Mouse (Mus musculus) inflammation-experienced regulatory T-cells, adult 6 months (primary cell): ENCODE results near the gene Cers2. TPM values are rescaled to one million over a fixed set of nuclear protein-coding genes. Genes with fewer than 3 reads are reported as not detected.

Source experiments
- ATAC-seq: one replicate; pipeline ENCODE4 v1.8.0; 2017
- polyA plus RNA-seq, 3 experiments: library from polyadenylated mRNA; unstranded; fragments of 100-300 nt; shearing (Covaris generic); gene quantifications; one replicate each; pipeline ENCODE4 v1.2.1; 2017

Cers2 gene
- polyA plus RNA-seq, 3 experiments from 2014 or later, result 151 to 215 (median 154) TPM

DNA sequence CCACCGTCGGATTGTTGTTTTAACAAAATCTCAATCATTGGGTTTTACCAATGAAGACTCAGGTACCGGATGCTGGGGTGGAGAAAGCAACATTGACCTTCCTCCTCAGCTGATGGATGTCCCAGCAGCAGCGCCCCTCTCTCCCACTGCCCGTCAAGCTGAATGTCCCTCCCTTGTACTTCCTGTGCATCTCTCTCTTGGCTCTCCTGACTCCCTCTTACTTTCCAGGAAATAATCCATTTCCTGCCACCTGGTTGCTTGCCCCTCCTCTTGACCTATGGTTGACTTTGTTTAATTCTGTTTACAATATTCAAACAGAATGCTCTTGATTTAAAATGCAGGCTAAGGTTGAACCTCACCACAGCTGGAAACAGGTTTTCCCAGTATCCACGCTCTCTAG lies 24.4 kb upstream of the Cers2 start:
- ATAC-seq, result no peak

DNA sequence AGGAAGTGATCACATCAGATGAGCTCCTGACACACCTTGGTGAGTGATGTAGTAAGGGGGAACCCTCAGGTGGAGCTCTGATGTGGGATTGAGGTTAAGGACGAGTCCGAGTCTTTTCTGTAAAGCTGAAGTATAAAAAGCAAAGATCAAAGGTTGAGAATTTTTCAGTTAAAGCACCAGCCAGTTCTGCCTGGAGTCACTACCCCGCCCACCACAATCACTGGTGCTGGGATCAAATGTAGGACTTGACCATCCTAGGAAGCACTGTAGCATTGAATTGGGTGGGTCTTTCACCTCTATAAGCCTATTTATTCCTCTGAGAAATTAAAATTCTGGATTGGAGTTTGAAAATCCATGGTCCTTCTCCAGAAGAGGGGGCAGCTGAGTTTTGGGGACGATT lies 23.6 kb upstream of the Cers2 start:
- ATAC-seq, result no peak

DNA sequence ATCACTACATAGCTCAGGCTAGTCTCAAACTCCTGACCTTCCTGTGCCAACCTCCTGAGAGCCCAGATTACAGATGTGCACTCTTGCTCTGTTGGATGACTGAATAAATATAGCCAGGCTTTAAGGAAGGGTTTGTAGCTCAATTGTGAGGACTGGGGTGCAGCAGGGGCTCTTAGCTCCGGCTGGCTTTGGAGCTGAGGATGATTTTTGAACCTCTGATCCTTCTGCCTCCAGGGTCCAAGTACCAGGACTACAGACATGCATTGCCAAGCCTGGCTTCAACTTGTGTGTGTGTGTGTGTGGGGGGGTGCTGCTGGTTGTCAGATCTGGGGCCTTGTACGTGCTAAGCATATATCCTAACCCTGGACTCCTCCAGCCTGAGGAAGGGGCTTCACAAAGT lies 21.7 kb upstream of the Cers2 start:
- no peak for ATAC-seq

DNA sequence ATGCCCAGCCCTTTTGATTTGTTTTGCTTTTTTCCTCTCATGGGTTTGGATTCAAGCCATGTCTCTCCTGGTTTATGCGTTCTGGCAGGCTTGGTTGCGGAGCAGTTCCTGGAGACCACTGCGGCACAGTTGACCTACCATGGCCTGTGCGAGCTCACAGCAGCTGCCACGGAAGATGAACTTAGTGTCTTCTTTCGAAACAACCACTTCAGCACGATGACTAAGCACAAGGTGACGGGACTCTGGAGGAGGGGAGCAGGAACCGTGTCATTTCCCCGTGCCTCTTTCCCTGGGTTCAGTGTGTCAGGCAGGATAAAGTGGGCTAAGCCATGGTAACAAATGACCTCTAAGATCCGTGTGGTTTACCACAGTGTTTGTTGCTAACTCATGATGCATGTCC lies 21.1 kb upstream of the Cers2 start:
- ATAC-seq, result no peak

DNA sequence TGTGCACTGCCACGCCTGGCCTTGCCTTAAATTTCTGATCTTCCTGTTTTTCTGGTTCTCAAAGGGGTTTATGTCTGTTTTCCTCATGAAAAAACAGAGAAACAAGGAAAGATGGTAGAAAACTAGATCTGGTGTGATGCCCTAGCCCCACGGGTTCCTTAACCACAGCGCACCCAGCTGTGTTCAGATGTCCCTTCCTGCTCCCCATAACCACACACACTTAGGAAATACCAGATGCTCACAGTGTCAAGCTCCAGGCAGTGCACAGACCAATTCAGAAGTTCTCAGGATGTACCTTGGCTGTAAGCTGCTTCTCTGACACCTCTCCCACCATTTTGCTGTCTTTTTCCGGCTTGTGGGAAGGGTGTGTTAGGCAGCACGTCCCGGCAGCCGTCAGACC lies 20.3 kb upstream of the Cers2 start:
- no peak for ATAC-seq

DNA sequence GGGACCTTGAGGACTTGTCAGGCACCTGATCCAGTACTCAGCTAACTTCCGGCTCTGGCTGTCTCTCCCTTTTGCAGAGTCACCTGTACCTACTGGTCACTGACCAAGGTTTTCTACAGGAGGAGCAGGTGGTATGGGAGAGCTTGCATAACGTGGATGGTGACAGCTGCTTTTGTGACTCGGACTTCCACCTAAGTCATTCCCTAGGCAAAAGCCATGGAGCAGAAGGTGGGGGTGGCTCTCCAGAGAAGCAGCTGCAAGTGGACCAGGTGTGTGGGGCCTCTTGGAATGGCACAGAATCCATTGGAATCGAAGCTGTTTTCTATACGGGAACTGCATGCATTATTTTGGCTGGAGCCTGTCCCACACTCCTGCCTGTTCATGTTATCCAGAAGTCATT lies 19.9 kb upstream of the Cers2 start:
- ATAC-seq, result no peak

DNA sequence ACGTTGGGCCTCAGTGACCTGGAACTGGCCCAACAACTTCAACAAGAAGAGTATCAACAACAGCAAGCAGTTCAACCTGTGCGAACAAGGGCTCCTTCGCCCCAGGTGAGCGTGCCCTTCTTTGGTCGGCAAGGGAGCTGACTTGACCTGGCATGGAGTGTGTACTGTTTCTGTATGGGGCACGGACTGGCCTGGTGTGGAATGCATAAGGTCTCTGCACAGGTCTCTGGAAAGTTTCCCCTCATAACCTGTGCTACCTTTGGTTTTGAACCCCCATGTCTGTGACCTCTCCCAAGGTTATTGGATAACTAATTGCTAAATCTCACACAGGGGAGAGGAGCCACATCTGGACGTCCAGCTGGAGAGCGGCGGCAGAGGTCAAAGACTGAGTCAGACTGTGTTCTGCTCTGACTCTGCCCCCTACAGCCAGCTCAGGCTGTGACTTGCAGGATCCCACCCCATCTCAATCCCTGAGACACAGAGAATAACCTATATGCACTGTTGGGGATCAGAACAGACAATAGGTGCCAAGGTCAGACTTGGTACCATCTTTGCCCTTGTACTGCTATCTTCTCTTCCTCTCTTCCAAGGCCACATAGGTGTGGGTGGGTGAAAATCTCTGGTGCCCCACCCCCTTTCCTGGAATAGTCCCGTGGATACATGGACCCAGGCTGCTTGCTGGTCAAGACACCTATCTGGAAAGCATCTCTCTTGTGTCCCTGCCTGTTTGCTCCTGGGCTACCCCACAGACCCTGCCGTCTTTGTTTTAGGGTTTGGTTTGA lies 19.1 kb upstream of the Cers2 start:
- ATAC-seq, result no peak

DNA sequence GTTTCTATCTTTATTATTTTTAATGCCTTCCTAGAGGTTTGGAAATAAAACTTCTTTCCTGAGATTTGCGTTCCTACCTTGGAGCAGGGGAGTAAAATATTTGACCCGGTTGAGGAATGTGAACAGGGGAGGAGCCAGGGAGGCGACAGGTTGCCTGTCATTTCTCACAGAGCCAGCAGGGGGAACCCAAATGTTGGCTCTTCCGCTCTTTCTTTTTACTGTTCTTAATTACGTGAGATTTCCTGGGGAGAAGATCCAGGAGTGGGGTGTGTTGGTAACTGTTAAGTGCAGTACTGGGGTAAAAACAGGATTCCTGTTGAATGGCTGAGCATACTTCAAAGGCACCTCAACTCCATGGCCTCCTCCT lies 18.5 kb upstream of the Cers2 start:
- ATAC-seq, result peak; percentile 83

DNA sequence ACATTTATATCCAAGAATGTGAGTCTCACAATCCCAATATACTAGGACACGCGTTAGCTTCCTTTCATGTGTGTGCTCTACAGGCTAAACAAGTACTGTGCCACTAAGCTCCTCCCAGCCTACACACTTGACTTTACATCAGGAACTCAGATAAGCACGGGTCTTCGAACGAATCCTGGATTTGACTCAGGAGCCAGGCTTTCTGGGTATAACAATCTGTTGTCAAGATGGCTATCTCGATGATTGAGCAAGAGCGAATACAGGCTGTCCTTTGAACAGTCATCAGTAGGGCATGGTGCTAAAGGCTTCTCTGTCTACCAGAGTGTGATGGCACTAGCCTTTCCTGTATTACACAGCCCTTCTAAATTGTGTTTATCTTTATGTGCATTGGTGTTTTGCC lies 16.6 kb upstream of the Cers2 start:
- no peak for ATAC-seq

DNA sequence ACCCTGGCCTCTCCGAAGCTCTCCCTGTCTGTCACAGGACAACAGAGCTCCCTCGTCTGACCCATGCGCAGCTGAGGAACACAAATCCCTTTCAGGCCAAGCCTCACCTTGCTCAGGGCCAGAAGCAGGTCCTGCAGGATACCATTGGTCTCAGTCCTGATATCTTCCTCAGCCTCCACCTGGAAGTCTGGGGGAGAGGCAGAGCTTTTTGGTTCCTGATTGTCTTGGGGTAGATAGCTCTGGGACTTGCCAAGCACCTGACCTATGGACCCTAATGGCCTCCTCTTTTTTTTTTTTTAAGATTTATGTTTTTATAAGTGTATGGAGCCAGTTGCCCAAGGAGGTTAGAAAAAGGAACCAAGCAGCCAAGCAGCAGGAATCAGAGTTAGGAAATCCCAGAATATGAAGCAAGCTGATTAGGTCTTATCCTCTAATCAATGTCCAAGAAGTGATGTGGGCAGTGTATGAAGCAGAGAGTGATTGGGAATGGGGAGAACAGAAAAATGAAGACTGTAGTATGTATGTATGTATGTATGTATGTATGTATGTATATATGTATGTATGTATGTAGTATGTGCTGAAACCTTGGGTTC lies 13.3 kb upstream of the Cers2 start:
- ATAC-seq, result no peak

DNA sequence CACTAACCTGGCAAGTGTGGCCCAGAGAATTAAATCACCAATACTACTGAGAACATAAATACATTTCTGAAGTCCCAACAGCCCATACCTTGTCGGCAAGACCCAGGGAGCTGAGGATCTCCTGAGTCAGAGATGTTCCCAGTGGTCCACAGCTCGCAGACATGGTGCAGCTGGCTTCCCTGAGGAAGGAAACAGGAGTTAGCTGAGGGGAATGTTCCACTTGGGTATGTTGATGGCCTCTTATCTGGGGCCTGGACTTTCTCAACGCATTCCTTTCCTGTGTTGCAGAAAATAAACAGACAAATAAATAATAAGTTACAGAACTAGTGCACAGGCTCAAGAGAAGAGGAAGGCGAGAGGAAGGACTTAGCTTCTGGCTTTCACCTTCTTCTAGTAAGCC lies 8.3 kb upstream of the Cers2 start:
- no peak for ATAC-seq

DNA sequence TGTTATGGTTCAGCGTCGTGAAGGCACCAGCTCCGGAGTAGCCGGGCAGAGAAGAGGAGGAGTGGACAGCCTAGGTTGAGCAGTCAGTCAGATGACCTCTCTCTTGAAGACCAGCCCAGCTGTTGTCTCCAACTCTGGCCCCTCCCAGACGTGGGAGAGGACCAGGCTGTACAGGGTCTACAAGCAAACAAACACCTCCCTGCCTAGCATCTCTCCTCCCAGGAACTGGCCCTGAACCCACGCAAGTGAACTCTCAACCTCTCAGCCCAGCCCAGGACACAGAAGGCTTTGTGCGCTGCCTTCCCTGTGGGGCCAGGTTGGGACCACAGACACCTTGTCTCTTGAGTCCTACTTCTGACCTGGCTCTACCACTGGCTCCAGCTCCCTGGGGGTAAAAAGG lies 7.5 kb upstream of the Cers2 start, which contains the start of gene Anxa9:
Anxa9 (minus strand) TSS at position 77 of the 400 bp plus-strand sequence.
- ATAC-seq, result no peak

DNA sequence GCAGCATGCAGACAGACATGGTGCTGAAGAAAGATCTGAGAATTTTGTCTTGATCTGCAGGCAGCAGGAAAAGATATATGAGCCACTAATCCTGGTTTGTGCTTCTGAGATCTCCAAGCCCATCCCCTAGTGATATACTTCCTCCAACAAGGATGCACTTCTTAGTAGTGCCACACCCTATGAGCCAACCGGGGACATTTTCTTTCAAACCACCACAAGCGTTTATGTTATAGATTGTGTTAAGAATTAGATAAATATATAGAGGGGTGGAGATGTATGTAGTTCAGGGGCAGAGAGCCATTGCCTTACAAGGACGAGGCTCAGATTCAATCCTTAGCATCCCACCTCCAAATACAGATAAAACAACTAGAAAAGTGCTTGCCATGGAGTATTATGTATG lies 4.1 kb upstream of the Cers2 start:
- ATAC-seq, result no peak

DNA sequence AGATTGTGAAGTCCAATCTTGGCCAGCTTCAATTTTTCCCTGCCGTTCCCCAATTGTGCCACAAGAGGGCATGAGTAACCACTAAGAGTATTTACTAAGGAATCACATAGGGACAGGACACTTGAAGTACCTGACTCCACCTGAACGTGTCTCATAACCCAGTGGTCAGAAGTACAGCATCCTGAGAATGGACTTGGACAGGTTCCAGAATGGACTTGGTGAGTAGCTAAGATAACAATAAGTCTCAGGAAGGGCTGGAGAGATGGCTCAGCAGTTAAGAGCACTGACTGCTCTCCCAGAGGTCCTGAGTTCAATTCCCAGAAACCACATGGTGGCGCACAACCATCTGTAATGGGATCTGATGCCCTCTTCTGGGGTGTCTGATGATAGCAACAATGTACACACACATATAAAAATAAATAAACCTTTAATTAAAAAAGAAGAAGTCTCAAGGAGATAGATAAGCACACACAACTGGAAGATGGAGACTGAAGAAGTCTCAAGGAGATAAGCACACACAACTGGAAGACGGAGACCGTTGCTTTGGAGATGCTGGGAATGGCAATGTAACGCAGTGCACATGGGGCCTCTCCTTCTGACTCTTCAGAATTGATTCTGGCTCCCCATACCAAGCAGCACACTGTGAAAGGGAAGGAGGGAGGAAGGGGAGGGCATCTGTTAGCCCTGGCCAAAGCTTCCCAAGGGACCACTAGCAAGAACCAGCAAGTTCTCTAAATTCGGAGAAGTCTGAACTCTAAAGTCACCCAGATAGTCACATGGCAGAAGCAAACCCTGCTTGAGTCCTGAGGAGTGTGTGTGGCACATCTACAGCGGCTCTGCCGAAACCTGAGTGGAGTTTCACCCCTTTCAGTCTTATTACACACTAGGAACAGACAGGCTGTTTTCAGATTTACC lies 3.4 kb upstream of the Cers2 start:
- ATAC-seq, result no peak

DNA sequence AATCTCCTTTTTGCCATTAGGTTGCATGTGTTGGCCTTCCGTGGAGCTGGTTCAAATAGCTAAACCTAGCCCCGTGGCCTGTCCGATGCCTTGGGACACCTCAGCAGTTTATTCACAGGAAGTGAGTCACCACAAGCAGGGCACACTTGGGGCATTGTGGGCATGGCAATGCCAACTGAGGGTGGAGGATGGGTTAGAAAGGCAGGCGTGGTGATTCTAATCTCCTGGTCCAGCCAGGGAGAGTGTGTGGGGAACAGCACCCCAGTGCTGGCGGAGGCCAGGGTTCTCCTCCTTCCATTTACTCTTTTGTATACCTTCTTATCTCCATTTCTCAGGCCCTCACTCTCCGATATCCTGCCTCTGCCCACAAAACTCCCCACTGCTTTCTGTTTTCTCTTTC lies 2.0 kb upstream of the Cers2 start:
- ATAC-seq, result no peak

DNA sequence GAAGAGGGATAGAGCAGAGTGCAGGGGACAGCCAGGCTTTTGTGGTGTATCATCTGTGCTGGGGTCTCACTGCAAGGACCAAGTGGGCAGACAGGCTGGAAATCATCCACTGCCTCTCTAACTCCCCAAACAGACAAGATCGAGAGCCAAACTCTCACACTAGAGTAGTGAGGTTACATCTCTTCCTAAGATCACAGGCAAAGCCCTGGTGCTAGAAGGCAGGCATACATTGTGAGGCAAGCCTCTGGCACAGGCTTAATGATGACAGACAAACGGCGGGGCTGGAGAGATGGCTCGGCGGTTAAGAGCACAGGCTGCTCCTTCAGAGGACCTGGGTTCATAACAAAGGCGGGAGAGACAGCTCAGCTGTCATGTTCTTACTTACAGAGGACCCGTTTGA lies 1.1 kb upstream of the Cers2 start:
- no peak for ATAC-seq

DNA sequence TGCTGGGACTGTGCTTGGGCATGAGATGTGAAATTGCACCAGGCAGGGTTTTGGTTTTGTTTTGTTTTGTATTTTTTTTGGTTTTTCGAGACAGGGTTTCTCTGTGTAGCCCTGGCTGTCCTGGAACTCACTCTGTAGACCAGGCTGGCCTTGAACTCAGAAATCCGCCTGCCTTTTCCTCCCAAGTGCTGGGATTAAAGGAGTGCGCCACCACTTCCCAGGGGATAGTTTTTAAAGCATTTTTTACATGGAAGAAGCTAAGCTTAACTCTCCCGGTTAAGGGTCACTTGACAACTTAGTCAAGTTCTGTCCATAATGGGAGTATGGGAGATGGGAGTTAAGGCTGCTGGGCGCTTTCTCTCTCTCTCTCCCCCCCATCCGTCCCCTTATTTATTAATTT lies 516 bp upstream of the Cers2 start:
- ATAC-seq, result no peak

DNA sequence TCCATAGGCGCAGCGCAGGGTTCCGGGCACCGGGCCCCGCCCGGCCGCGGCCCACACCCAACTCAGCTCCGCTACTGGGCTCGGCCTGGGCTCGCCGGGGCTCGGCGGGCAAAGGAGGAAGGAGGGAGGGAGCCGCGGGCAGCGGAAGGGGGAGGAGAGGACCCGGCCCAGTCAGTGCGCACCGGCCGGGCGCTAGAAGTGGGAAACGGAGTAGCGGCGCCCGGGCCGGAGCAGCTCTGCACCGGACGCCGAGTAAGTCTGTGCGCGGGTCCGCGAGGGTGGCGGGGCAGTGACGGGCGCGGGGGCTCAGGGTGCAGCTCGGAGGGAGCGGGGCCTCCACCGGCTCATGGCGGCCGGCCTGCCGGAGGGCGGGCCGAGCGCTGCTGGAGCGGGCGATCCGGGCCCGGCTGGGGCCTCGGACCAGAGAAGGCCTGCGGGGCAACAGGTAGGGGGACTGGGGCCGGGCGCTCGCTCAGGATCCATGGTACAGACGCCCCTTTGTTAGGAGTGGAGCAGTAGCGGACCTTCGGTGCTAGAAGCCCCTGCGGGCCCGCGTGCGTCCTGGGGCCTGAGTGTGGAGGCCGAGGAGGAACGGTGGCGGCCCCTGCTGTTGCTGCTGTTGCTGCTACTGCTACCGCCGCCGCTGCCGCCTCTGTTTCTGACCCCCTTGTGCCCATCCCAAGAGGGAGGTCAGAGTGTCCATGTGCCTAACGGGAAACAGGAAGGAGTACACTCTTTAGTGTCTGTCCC lies 678 bp downstream of the Cers2 start:
- peak; percentile 86 for ATAC-seq

DNA sequence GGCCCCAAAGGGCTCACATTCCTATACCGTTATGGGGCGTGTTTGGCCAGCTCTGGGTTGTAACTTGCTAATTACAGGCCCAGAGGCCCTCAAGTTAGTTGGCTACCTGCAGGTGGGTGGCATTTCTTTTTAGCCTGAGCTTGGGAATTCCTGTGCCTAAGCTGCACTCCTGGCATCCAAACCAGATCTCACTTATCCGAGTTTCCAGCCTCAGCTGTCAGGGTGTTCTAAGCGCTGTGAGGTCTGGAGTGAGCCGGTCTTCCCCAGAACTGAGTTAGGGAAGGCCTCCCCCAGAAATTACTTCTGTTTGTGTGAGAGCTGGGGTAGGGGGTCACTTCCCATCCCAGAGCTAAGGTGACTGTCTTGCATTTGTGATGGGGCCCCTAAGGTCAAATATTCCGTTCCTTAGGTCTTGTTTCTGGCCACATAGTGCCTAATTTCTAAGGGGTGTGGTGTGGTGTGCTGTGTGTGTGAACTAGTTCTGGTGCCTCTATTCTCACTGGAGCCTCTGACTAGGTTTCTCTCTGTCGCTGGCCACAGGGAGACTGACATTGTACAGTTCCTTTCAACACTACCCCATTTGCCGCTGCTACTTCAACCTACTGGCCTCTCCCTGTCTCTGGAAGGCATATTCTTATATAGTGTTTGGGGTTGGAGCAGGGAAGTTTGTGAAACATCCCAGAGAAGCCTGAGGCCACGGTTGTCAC lies 1.4 kb downstream of the Cers2 start:
- ATAC-seq, result peak; percentile 14

DNA sequence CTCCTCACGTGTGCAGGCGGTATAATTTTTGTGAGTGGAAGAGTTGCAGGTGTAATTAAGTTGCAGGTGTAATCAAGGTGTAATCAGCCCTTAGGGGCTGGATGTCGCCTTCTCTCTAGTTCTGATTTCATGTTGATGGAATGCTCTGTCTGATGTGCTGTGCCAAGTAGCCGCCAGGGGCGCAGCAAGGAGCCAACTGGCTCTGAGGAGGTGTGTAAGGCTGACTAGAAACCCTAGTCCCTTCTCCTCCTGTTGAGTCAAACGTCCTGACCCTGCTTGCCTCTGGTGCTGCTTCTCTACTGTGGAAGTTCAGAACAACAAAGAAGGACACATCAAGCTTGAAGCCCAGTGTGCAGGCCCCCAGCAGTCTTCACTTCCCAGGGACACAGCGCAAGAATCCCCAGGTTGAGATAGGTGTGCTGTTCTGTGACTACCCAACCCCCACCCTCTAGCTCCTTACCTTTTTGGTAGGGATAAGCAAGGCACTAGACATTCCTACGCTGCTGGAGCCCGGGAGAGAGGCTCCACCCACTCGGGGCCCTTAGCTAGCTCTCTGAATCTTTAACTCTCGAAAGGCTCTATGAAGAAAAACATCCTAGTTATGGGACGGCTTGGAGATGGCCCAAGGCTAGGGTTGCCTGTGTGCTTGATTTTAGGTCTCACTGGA lies 3.0 kb downstream of the Cers2 start:
- peak; percentile 37 for ATAC-seq

DNA sequence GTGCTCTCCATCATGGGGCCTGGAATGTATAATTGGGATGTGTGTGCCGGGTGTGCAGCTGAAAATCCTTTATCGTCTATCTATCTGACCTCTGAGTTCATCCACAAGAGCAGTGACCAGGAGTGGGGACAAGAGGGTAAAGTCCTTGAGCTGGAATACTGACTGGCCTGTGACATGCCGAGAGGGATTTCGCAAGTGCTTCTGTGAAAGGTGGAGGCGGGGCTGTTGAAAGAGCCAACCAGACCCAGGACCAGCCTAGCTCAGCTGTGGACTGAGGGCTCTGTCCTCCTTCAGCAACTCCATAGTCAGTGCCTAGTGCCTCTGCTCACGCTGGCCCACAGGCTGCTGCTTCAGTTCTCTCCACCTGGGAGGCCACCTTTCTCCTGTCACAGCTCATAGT lies 4.0 kb downstream of the Cers2 start:
- no peak for ATAC-seq

DNA sequence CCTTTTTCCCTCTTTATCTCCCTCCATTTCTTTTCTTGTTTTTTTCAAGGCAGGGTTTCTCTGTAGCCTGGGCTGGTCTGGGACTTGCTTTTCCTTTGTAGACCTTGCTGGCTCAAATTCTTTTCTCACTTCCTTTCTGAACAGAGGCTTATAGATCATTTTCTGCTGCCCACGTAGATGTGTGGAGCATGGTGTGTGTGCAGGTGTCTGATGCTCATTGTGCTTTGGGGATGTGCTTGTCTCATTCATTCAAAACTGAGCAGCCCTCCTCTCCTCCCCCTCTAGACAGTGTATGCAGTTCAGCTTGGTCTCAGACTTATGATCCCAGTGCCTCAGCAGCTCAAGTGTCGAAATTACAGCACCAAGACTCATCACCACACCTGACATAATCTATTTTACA lies 4.5 kb downstream of the Cers2 start:
- no peak for ATAC-seq
